In the genomic region with DNA sequence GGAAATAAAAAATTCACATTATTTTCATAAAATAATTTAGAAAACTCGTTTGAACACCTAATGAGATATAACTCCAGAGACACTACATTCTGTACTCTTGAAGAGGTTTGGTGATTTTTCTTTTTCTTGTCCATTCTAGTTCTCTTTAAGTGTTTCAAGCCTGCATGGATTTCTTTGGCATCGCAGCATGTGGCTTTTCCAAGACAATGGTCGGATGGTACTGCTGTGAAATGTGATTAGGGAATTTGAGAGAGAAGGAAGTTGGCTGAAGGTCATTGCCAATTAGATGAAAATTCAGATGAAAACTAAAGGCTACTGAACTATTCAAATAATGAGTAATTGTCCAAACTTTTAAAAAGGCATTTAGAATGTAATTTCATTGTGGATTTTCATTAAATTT, we compare ENCODE assay signal across 19 mouse cellular contexts.
DNase-seq lines count a peak whose midpoint lies in the region; ATAC-seq and TF ChIP-seq lines count a peak whose summit lies in the region.
"Had no signal": no experiment of that assay in that cellular context is flagged by ENCODE, and none has a peak within 500 bp of the region (broad histone marks: within the 10 kb centered on the region; RNA-seq: fewer than 3 reads in every experiment).

No protein-coding gene starts in this region.

- no peak for TF ChIP-seq CTCF in midbrain, postnatal 0 days (IDR thresholded peaks at IDR 0.05)

- WGBS in forebrain, embryonic 14.5 days: 26% methylated on average over 3 of the region's 3 CpGs
- 14% methylated on average over 3 of the region's 3 CpGs for WGBS in forebrain, embryonic 15.5 days
- 32% methylated on average over 3 of the region's 3 CpGs for WGBS in midbrain, postnatal 0 days
- WGBS in midbrain, embryonic 13.5 days: 28% methylated on average over 3 of the region's 3 CpGs

- no peaks in the 10 kb centered on the region for H3K4me1 ChIP-seq in forebrain, embryonic 14.5 days (ENCODE audit: control insufficient read depth, insufficient read depth, low read length)
- H3K4me1 ChIP-seq in forebrain, embryonic 15.5 days: no peaks in the 10 kb centered on the region
- no peaks in the 10 kb centered on the region for H3K4me1 ChIP-seq in midbrain, postnatal 0 days (ENCODE audit: insufficient read depth, low read length)
- H3K4me1 ChIP-seq in midbrain, embryonic 13.5 days (replicated peaks): no peaks in the 10 kb centered on the region
- H3K4me1 ChIP-seq: embryonic facial prominence, embryonic 13.5 days; forebrain, embryonic 13.5 days; heart, embryonic 10.5 days; hindbrain, embryonic 12.5 days; intestine, embryonic 15.5 days had no signal

- H3K27ac ChIP-seq in forebrain, embryonic 14.5 days (ENCODE audit: low read depth, low read length): no peak overlapping the region
- H3K27ac ChIP-seq in forebrain, embryonic 15.5 days (replicated peaks): no peak overlapping the region
- no peak overlapping the region for H3K27ac ChIP-seq in midbrain, postnatal 0 days (ENCODE audit: low read depth, low read length)
- no peak overlapping the region for H3K27ac ChIP-seq in midbrain, embryonic 13.5 days
- H3K27ac ChIP-seq: embryonic facial prominence, embryonic 13.5 days; forebrain, embryonic 13.5 days; heart, embryonic 10.5 days; hindbrain, embryonic 12.5 days; intestine, embryonic 15.5 days had no signal

- peak; percentile 9 for DNase-seq in forebrain, embryonic 14.5 days (ENCODE audit: low spot score)
- peak; percentile 6 for DNase-seq in midbrain, postnatal 0 days (ENCODE audit: low spot score)
- DNase-seq in retina, embryonic 14.5 days (ENCODE audit: low spot score): peak; percentile 70
- DNase-seq in adrenal gland, adult 2 months: no peak
- DNase-seq: adrenal gland, postnatal 14 days; cerebellum, adult 2 months; cerebellum, postnatal 10 days; gastrocnemius, postnatal 10 days; heart, adult 18-20 months; heart, postnatal 10 days; heart, postnatal 4 days had no signal

- no peak overlapping the region for H3K4me3 ChIP-seq in forebrain, embryonic 14.5 days (ENCODE audit: low read depth, low read length)
- no peak overlapping the region for H3K4me3 ChIP-seq in forebrain, embryonic 15.5 days
- H3K4me3 ChIP-seq in midbrain, postnatal 0 days (ENCODE audit: low read depth, low read length): no peak overlapping the region
- no peak overlapping the region for H3K4me3 ChIP-seq in midbrain, embryonic 13.5 days (replicated peaks)
- H3K4me3 ChIP-seq: embryonic facial prominence, embryonic 13.5 days; forebrain, embryonic 13.5 days; heart, embryonic 10.5 days; hindbrain, embryonic 12.5 days; intestine, embryonic 15.5 days had no signal

- ATAC-seq in forebrain, embryonic 14.5 days: no peak
- no peak for ATAC-seq in forebrain, embryonic 15.5 days (replicated peaks)
- ATAC-seq in midbrain, postnatal 0 days (ENCODE audit: low FRiP score): no peak
- no peak for ATAC-seq in midbrain, embryonic 13.5 days
- ATAC-seq: forebrain, embryonic 13.5 days; intestine, embryonic 15.5 days had no signal

- no peaks in the 10 kb centered on the region for H3K27me3 ChIP-seq in forebrain, embryonic 14.5 days (replicated peaks; ENCODE audit: control insufficient read depth, insufficient read depth, low read length)
- no peaks in the 10 kb centered on the region for H3K27me3 ChIP-seq in forebrain, embryonic 15.5 days
- H3K27me3 ChIP-seq in midbrain, postnatal 0 days (ENCODE audit: insufficient read depth, low read length): no peaks in the 10 kb centered on the region
- H3K27me3 ChIP-seq in midbrain, embryonic 13.5 days: no peaks in the 10 kb centered on the region
- H3K27me3 ChIP-seq: CH12.LX; embryonic facial prominence, embryonic 13.5 days; forebrain, embryonic 13.5 days; hindbrain, embryonic 12.5 days; intestine, embryonic 15.5 days had no signal

- no peaks in the 10 kb centered on the region for H3K9me3 ChIP-seq in forebrain, embryonic 14.5 days (replicated peaks; ENCODE audit: control insufficient read depth, low read length)
- no peaks in the 10 kb centered on the region for H3K9me3 ChIP-seq in forebrain, embryonic 15.5 days
- H3K9me3 ChIP-seq in midbrain, postnatal 0 days (ENCODE audit: low read length): no peaks in the 10 kb centered on the region
- H3K9me3 ChIP-seq in midbrain, embryonic 13.5 days: no peaks in the 10 kb centered on the region
- H3K9me3 ChIP-seq: embryonic facial prominence, embryonic 13.5 days; forebrain, embryonic 13.5 days; heart, embryonic 10.5 days; hindbrain, embryonic 12.5 days; intestine, embryonic 15.5 days had no signal

- H3K4me2 ChIP-seq in forebrain, embryonic 14.5 days (ENCODE audit: low read length): no peak overlapping the region
- no peak overlapping the region for H3K4me2 ChIP-seq in forebrain, embryonic 15.5 days (replicated peaks)
- no peak overlapping the region for H3K4me2 ChIP-seq in midbrain, postnatal 0 days (ENCODE audit: low read depth, low read length, poor library complexity, severe bottlenecking)
- no peak overlapping the region for H3K4me2 ChIP-seq in midbrain, embryonic 13.5 days (replicated peaks)
- H3K4me2 ChIP-seq: embryonic facial prominence, embryonic 13.5 days; forebrain, embryonic 13.5 days; hindbrain, embryonic 12.5 days; intestine, embryonic 15.5 days had no signal

- no peaks in the 10 kb centered on the region for H3K36me3 ChIP-seq in forebrain, embryonic 14.5 days (ENCODE audit: control insufficient read depth, insufficient read depth, low read length)
- no peaks in the 10 kb centered on the region for H3K36me3 ChIP-seq in forebrain, embryonic 15.5 days
- H3K36me3 ChIP-seq in midbrain, postnatal 0 days (ENCODE audit: insufficient read depth, low read length): no peaks in the 10 kb centered on the region
- H3K36me3 ChIP-seq in midbrain, embryonic 13.5 days: no peaks in the 10 kb centered on the region
- H3K36me3 ChIP-seq: embryonic facial prominence, embryonic 13.5 days; heart, embryonic 10.5 days; hindbrain, embryonic 12.5 days; intestine, embryonic 15.5 days had no signal

- no peak overlapping the region for H3K9ac ChIP-seq in forebrain, embryonic 14.5 days (ENCODE audit: low read length)
- H3K9ac ChIP-seq in forebrain, embryonic 15.5 days (replicated peaks): no peak overlapping the region
- H3K9ac ChIP-seq in midbrain, postnatal 0 days (replicated peaks; ENCODE audit: low read length, poor library complexity, severe bottlenecking): no peak overlapping the region
- no peak overlapping the region for H3K9ac ChIP-seq in midbrain, embryonic 13.5 days (replicated peaks)
- H3K9ac ChIP-seq: embryonic facial prominence, embryonic 13.5 days; forebrain, embryonic 13.5 days; hindbrain, embryonic 12.5 days; intestine, embryonic 15.5 days had no signal
